Mouse (Mus musculus): ENCODE data around the gene Farsb. TPM values are rescaled to one million over a fixed set of nuclear protein-coding genes. Genes with fewer than 3 reads are reported as not detected.

The Farsb gene
- polyA plus RNA-seq, 2 experiments = 60.3 to 124 TPM

DNA sequence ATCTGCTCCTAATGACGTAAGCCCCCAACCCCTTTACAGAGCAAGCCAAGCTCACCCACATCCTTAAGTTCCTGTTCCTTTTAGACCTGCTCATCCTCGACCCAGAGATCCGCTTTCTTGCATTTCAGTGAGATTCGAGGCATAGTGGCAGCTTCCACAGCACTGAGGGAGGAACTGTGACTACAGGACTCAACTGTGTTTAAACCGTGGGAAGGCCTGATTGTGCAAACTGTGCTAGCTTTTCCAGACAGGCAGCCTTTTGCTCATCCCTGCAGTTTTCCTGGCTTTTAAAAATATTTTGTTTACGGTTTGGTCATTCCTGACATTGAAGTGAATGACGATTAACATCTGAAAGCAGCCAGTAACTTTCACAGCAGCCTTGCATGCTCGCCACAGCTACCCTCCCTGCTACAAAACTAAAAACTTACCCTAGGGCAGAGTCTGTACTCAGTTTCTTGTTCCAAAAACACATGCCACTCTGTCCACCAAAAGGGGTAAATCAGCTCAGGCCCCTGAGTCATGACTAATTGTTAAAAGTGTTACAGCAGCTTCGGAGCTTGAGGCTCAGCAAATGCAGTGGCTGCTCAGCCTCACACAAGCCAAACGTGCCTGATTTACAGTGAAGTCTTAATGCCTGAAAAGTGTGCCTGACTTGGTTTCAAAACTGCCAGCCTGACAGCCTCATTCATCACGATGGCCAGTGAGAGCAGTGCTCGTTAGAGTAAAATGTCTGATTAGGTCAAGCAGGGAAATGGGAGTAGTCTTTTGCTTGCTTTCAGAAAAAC is 37.4 kb downstream of the Farsb start:
- Histone ChIP-seq H3K9ac (ENCODE audit: low read depth, low read length, severe bottlenecking) (no peak overlapping the region), H3K27ac (replicated peaks; ENCODE audit: low read depth, low read length) (no peak overlapping the region), H3K27me3 (ENCODE audit: control insufficient read depth, insufficient read depth, low read length) (no peaks in the 10 kb centered on the region), H3K4me3 (replicated peaks; ENCODE audit: low read length) (no peak overlapping the region), H3K4me1 (ENCODE audit: control insufficient read depth, insufficient read depth, low read length) (no peaks in the 10 kb centered on the region), H3K9me3 (ENCODE audit: control insufficient read depth, low read length) (no peaks in the 10 kb centered on the region), H3K36me3 (ENCODE audit: control insufficient read depth, insufficient read depth, low read length) (peaks cover 60% of the 10 kb centered on the region), H3K4me2 (replicated peaks; ENCODE audit: low read depth, low read length, severe bottlenecking) (no peak overlapping the region)
- TF ChIP-seq POLR2A (IDR thresholded peaks at IDR 0.05; ENCODE audit: borderline replicate concordance, extremely low read depth, insufficient read depth, insufficient read length) = no peak
- WGBS = 64% methylated on average over 12 of the region's 12 CpGs
- no peak for ATAC-seq (ENCODE audit: low FRiP score, low read depth)
- DNase-seq (ENCODE audit: low spot score) = no peak

DNA sequence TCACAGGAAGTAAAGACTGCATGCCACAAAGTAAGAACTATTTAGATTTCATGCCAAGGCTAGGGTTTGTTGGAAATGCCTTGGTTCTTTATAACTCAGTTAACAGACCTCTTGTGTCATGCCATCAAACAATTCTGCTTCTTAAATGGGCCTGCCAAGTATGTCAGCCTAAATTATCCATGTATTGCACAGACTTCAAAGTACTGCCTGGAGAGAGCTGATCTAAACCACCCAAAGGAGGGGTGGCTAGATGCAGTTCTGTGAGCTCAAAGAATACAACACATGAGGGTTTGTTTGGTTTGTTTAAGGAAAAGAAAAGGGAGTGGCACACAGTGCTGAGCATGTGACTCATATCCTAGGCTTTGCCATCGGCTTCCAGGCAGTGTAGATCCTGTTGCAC is 40.6 kb downstream of the Farsb start:
- H3K27me3 ChIP-seq (ENCODE audit: control insufficient read depth, insufficient read depth, low read length) = no peaks in the 10 kb centered on the region
- TF ChIP-seq POLR2A (IDR thresholded peaks at IDR 0.05; ENCODE audit: borderline replicate concordance, extremely low read depth, insufficient read depth, insufficient read length) = no peak
- no peak for ATAC-seq (ENCODE audit: low FRiP score, low read depth)
- no peak overlapping the region for H3K27ac ChIP-seq (replicated peaks; ENCODE audit: low read depth, low read length)
- H3K4me3 ChIP-seq (replicated peaks; ENCODE audit: low read length) = no peak overlapping the region
- DNase-seq (ENCODE audit: low spot score) = peak; percentile 44
- H3K4me1 ChIP-seq (ENCODE audit: control insufficient read depth, insufficient read depth, low read length) = no peaks in the 10 kb centered on the region
- H3K9me3 ChIP-seq (ENCODE audit: control insufficient read depth, low read length) = no peaks in the 10 kb centered on the region
- no peak overlapping the region for H3K4me2 ChIP-seq (replicated peaks; ENCODE audit: low read depth, low read length, severe bottlenecking)
- H3K36me3 ChIP-seq (ENCODE audit: control insufficient read depth, insufficient read depth, low read length) = peaks cover 66% of the 10 kb centered on the region
- no peak overlapping the region for H3K9ac ChIP-seq (ENCODE audit: low read depth, low read length, severe bottlenecking)
- WGBS = 73% methylated on average over 1 of the region's 1 CpGs

DNA sequence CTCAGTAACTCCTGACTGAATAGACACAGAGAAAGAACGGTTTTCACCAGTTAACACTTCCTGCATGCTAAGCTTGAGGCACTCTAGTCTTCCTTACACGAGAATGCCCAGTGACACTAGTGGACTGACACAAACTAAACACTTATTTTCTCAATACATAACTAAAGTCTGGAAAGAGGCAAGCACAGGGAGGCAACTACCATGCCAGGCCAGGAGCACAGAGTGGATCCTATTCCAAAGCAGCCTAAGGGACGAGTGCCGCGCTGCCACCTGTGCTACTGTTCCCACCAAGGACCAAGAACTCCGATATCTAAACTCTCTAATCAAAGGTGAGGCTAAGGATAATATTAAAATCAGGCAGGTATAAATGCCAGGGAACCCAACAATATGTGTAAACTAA is 42.0 kb downstream of the Farsb start:
- Histone ChIP-seq H3K4me1 (ENCODE audit: control insufficient read depth, insufficient read depth, low read length) (no peaks in the 10 kb centered on the region), H3K27ac (replicated peaks; ENCODE audit: low read depth, low read length) (no peak overlapping the region), H3K9ac (ENCODE audit: low read depth, low read length, severe bottlenecking) (no peak overlapping the region), H3K4me3 (replicated peaks; ENCODE audit: low read length) (no peak overlapping the region), H3K9me3 (ENCODE audit: control insufficient read depth, low read length) (no peaks in the 10 kb centered on the region), H3K36me3 (ENCODE audit: control insufficient read depth, insufficient read depth, low read length) (peaks cover 63% of the 10 kb centered on the region), H3K4me2 (replicated peaks; ENCODE audit: low read depth, low read length, severe bottlenecking) (no peak overlapping the region), H3K27me3 (ENCODE audit: control insufficient read depth, insufficient read depth, low read length) (no peaks in the 10 kb centered on the region)
- 87% methylated on average over 6 of the region's 6 CpGs for WGBS
- ATAC-seq (ENCODE audit: low FRiP score, low read depth) (no peak), DNase-seq (ENCODE audit: low spot score) (no peak)
- TF ChIP-seq POLR2A (IDR thresholded peaks at IDR 0.05; ENCODE audit: borderline replicate concordance, extremely low read depth, insufficient read depth, insufficient read length) = no peak

GRCm38 (mm10) chr1:78446232-78446631 is 42.5 kb downstream of the Farsb start:
- Histone ChIP-seq H3K9me3 (ENCODE audit: control insufficient read depth, low read length) (no peaks in the 10 kb centered on the region), H3K36me3 (ENCODE audit: control insufficient read depth, insufficient read depth, low read length) (peaks cover 61% of the 10 kb centered on the region), H3K4me2 (replicated peaks; ENCODE audit: low read depth, low read length, severe bottlenecking) (no peak overlapping the region), H3K27ac (replicated peaks; ENCODE audit: low read depth, low read length) (no peak overlapping the region), H3K4me1 (ENCODE audit: control insufficient read depth, insufficient read depth, low read length) (no peaks in the 10 kb centered on the region), H3K27me3 (ENCODE audit: control insufficient read depth, insufficient read depth, low read length) (no peaks in the 10 kb centered on the region), H3K9ac (ENCODE audit: low read depth, low read length, severe bottlenecking) (no peak overlapping the region), H3K4me3 (replicated peaks; ENCODE audit: low read length) (no peak overlapping the region)
- TF ChIP-seq POLR2A (IDR thresholded peaks at IDR 0.05; ENCODE audit: borderline replicate concordance, extremely low read depth, insufficient read depth, insufficient read length) = no peak
- WGBS = 74% methylated on average over 8 of the region's 8 CpGs
- DNase-seq (ENCODE audit: low spot score) (no peak), ATAC-seq (ENCODE audit: low FRiP score, low read depth) (no peak)

DNA sequence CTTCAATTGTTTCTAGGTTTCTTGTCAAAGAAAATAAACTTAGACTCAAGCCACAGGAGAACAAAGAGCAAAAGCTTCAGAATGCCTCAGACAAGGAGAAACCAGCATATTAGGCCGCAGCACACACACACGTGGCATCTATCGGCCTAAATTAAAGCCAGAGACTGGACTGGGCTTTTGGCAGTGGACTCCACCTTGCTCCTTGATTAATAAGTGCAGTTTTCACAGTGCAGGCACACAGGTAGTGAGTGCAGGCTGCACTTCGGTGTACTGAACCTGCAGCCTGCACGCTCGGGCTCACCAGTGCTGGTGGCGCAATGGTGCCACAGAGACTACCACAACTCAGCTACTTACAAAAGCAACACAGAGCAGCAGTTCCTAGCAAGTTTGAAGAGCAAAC is 45.6 kb downstream of the Farsb start:
- WGBS = 45% methylated on average over 7 of the region's 7 CpGs
- Histone ChIP-seq H3K9me3 (ENCODE audit: control insufficient read depth, low read length) (no peaks in the 10 kb centered on the region), H3K4me3 (replicated peaks; ENCODE audit: low read length) (no peak overlapping the region), H3K9ac (ENCODE audit: low read depth, low read length, severe bottlenecking) (no peak overlapping the region), H3K4me2 (replicated peaks; ENCODE audit: low read depth, low read length, severe bottlenecking) (no peak overlapping the region), H3K36me3 (ENCODE audit: control insufficient read depth, insufficient read depth, low read length) (peaks cover 52% of the 10 kb centered on the region), H3K27me3 (ENCODE audit: control insufficient read depth, insufficient read depth, low read length) (no peaks in the 10 kb centered on the region), H3K27ac (replicated peaks; ENCODE audit: low read depth, low read length) (0 out of 2 replicates have a peak overlapping the region, but pooled peaks have one; percentile 43), H3K4me1 (ENCODE audit: control insufficient read depth, insufficient read depth, low read length) (no peaks in the 10 kb centered on the region)
- TF ChIP-seq POLR2A (IDR thresholded peaks at IDR 0.05; ENCODE audit: borderline replicate concordance, extremely low read depth, insufficient read depth, insufficient read length) = no peak
- DNase-seq (ENCODE audit: low spot score) (no peak), ATAC-seq (ENCODE audit: low FRiP score, low read depth) (no peak)
